Mouse (Mus musculus) ES-E14 (cell line): ENCODE results near the gene Atxn2l. TPM values are rescaled to one million over a fixed set of nuclear protein-coding genes. Genes with fewer than 3 reads are reported as not detected.

ENCODE experiments used
- DNase-seq: peaks from one replicate; pipeline ENCODE4 v3.0.0-alpha.2; 2013; ENCODE audit warnings: low read depth, low spot score
- H3K27ac ChIP-seq: 2 replicates; pipeline ENCODE4 v1.5.1; 2012; ENCODE audit warnings: low read depth, mild to moderate bottlenecking, low read length, moderate library complexity, mixed read lengths; ENCODE audit not compliant: poor library complexity, insufficient read depth, severe bottlenecking
- H3K36me3 ChIP-seq: 2 replicates; pipeline ENCODE4 v1.6.1; 2012; ENCODE audit warnings: mild to moderate bottlenecking, low read length, moderate library complexity, mixed read lengths; ENCODE audit not compliant: control insufficient read depth, poor library complexity, insufficient read depth, severe bottlenecking
- H3K4me1 ChIP-seq, 2 experiments: fragments of 150-350 bp in 1 of 2; sonication (generic) in 1 of 2; 2 replicates each; pipeline ENCODE4 v1.6.1; 2012; ENCODE audit warnings: low read length in 2 of 2, mild to moderate bottlenecking in 1 of 2, mixed read lengths in 1 of 2; ENCODE audit not compliant: control insufficient read depth in 2 of 2, insufficient read depth in 2 of 2, poor library complexity in 1 of 2
- H3K4me3 ChIP-seq, 2 experiments: fragments of 150-350 bp in 1 of 2; sonication (generic) in 1 of 2; 2 replicates each; pipeline ENCODE4 v1.5.1; 2012; ENCODE audit warnings: low read length in 2 of 2, low read depth in 1 of 2, mild to moderate bottlenecking in 1 of 2, mixed read lengths in 1 of 2; ENCODE audit not compliant: insufficient read depth in 1 of 2, poor library complexity in 1 of 2, severe bottlenecking in 1 of 2
- H3K9ac ChIP-seq: 2 replicates; pipeline ENCODE4 v1.6.1; 2012; ENCODE audit warnings: low read depth, mild to moderate bottlenecking, low read length, mixed read lengths; ENCODE audit not compliant: poor library complexity, insufficient read depth, severe bottlenecking
- H3K9me3 ChIP-seq: fragments of 150-350 bp; sonication (generic); 2 replicates; pipeline ENCODE4 v1.6.1; 2012; ENCODE audit warnings: low read depth, mild to moderate bottlenecking, low read length; ENCODE audit not compliant: control insufficient read depth, insufficient read depth
- CHD2 ChIP-seq: IDR thresholded peaks from 2 replicates; pipeline ENCODE4 v1.6.1; 2014; ENCODE audit warnings: mild to moderate bottlenecking, low read depth, low read length, inconsistent platforms
- HCFC1 ChIP-seq: IDR thresholded peaks from 2 replicates; pipeline ENCODE4 v1.6.1; 2012; ENCODE audit warnings: low read length, inconsistent platforms, borderline replicate concordance; ENCODE audit not compliant: insufficient read depth
- MAFK ChIP-seq: IDR thresholded peaks from 2 replicates; pipeline ENCODE4 v1.6.1; 2014; ENCODE audit warnings: mild to moderate bottlenecking, low read depth, low read length, inconsistent platforms; ENCODE audit not compliant: insufficient read depth
- ZC3H11A ChIP-seq: IDR thresholded peaks from 2 replicates; pipeline ENCODE4 v1.6.1; 2012; ENCODE audit warnings: low read depth, mild to moderate bottlenecking, inconsistent platforms, low read length, borderline replicate concordance
- ZNF384 ChIP-seq: IDR thresholded peaks from 2 replicates; pipeline ENCODE4 v1.6.1; 2012; ENCODE audit warnings: low read depth, low read length, inconsistent platforms
- in situ Hi-C, 2 experiments: fragments of 600-800 bp; cut with MboI; formaldehyde crosslinking; loops; one replicate each; pipeline ENCODE4 v1.15.1; 2025; ENCODE audit warnings: low sequenced_read_pairs in 2 of 2, inconsistent platforms in 1 of 2; ENCODE audit not compliant: unreplicated experiment in 2 of 2
- total RNA-seq: library from RNA; depleted of rRNA; stranded (reverse); fragments of 300-350 nt; gene quantifications from 2 replicates; pipeline ENCODE4 v1.2.3, GENCODE M21; 2012

Gene Atxn2l
- total RNA-seq, 1 experiment = 72.3 TPM

GRCm38 (mm10) chr7:126466707-126467106 lies 36.5 kb downstream of the Atxn2l start:
- H3K36me3 ChIP-seq = peaks cover 41% of the 10 kb centered on the region
- H3K9me3 ChIP-seq = no peaks in the 10 kb centered on the region
- no peak overlapping the region for H3K4me3 ChIP-seq
- no peak overlapping the region for H3K9ac ChIP-seq
- no peak for DNase-seq
- in situ Hi-C loops = no loop called here
- H3K27ac ChIP-seq = no peak overlapping the region
- TF ChIP-seq ZC3H11A (no peak), CHD2 (no peak), HCFC1 (no peak), ZNF384 (no peak), MAFK (no peak)
- peaks cover 3 to 37% of the 10 kb centered on the region in 2 experiments; a peak in 3 of 4 replicates for H3K4me1 ChIP-seq

GRCm38 (mm10) chr7:126466116-126466515 lies 37.1 kb downstream of the Atxn2l start:
- no peak for TF ChIP-seq HCFC1
- H3K36me3 ChIP-seq = peaks cover 36% of the 10 kb centered on the region
- no peak for DNase-seq
- no peak overlapping the region for H3K9ac ChIP-seq
- no peaks in the 10 kb centered on the region for H3K9me3 ChIP-seq
- in situ Hi-C loops = no loop called here
- no peak overlapping the region for H3K27ac ChIP-seq
- peaks cover 3 to 40% of the 10 kb centered on the region in 2 experiments; a peak in 3 of 4 replicates for H3K4me1 ChIP-seq
- H3K4me3 ChIP-seq = no peak overlapping the region

- no peak for TF ChIP-seq MAFK
- no peak for TF ChIP-seq ZC3H11A
- in situ Hi-C loops = no loop called here
Observed at GRCm38 (mm10) chr7:126465246-126466030, 37.8 kb downstream of the Atxn2l start.

GRCm38 (mm10) chr7:126464836-126465235 lies 38.4 kb downstream of the Atxn2l start:
- H3K4me1 ChIP-seq = peaks cover 3 to 43% of the 10 kb centered on the region in 2 experiments; a peak in 3 of 4 replicates

More at GRCm38 (mm10) chr7:126465246-126466030, 37.8 kb downstream of the Atxn2l start:
- Histone ChIP-seq H3K4me3 (no peak overlapping the region), H3K27ac (no peak overlapping the region), H3K9me3 (no peaks in the 10 kb centered on the region), H3K4me1 (peaks cover 3 to 43% of the 10 kb centered on the region in 2 experiments; a peak in 3 of 4 replicates), H3K9ac (no peak overlapping the region), H3K36me3 (peaks cover 33% of the 10 kb centered on the region)
- no peak for DNase-seq

More at GRCm38 (mm10) chr7:126464836-126465235, 38.4 kb downstream of the Atxn2l start:
- H3K9ac ChIP-seq = no peak overlapping the region
- peaks cover 29% of the 10 kb centered on the region for H3K36me3 ChIP-seq
- TF ChIP-seq ZC3H11A (no peak), CHD2 (no peak), MAFK (no peak), HCFC1 (no peak), ZNF384 (no peak)
- in situ Hi-C loops = no loop called here
- no peaks in the 10 kb centered on the region for H3K9me3 ChIP-seq
- DNase-seq = no peak
- H3K4me3 ChIP-seq = no peak overlapping the region
- no peak overlapping the region for H3K27ac ChIP-seq
